Mouse (Mus musculus) cerebellum, adult 2 months (tissue): Measurements from ENCODE around the gene 9330182L06Rik.

ENCODE experiments used
- CTCF ChIP-seq: fragments of 200-500 bp; IDR thresholded peaks from 2 replicates; pipeline ENCODE4 v1.5.1; 2011; ENCODE audit warnings: low read depth, mild to moderate bottlenecking, control low read depth, low read length, moderate library complexity, borderline replicate concordance; ENCODE audit not compliant: insufficient read depth
- POLR2A ChIP-seq: fragments of 200-500 bp; IDR thresholded peaks from 2 replicates; pipeline ENCODE4 v1.6.1; 2011; ENCODE audit warnings: low read length, control low read depth, borderline replicate concordance; ENCODE audit not compliant: insufficient read depth

DNA sequence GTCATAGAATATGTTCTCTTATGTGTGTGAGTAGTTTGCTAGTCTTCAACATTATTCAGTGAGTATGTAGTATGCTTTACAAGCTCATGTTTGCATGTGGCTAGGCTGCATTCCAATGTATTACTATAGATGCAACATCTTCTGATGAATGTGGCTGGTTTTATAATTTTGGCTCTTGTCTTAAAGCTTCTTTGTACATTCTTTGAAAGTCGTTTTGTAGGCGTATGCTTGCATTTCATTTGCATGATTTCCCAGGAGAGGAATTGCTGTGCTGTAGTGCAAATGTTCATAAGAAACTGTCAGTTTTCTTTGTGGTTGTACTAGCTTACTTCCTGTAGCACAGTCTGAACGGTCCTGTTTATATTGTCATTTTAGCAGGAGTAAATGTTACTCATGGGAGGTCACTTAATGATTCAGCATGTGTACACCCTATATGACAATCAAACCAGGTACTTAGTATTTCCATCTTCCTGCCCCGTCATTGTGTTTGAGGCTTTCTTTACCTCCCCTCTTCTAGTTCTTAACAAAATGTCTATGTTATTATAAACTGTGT lies 38.4 kb upstream of the 9330182L06Rik start:
- TF ChIP-seq CTCF: no peak
- TF ChIP-seq POLR2A: no peak
